Mouse (Mus musculus) stomach, embryonic 15.5 days (tissue): ENCODE measurements around the gene Dnm3. TPM values are rescaled to one million over a fixed set of nuclear protein-coding genes. Genes with fewer than 3 reads are reported as not detected.

ENCODE experiments used
- ATAC-seq: fragments of 200-750 bp; cut with Nextera tagmentation; 2 replicates; pipeline ENCODE4 v1.8.0; 2017; ENCODE audit warnings: low read depth, moderate number of reproducible peaks, moderate TSS enrichment; ENCODE audit not compliant: insufficient read depth, low FRiP score
- H3K27ac ChIP-seq: fragments of 300-500 bp; sonication (generic); 2 replicates; pipeline ENCODE4 v1.5.1; 2015; ENCODE audit warnings: mild to moderate bottlenecking, inconsistent platforms
- H3K27me3 ChIP-seq: fragments of 300-500 bp; sonication (generic); replicated peaks from 2 replicates; pipeline ENCODE4 v1.6.1; 2015; ENCODE audit warnings: inconsistent platforms
- H3K36me3 ChIP-seq: fragments of 300-500 bp; sonication (generic); 2 replicates; pipeline ENCODE4 v1.6.1; 2015; ENCODE audit warnings: inconsistent platforms
- H3K4me1 ChIP-seq: fragments of 300-500 bp; sonication (generic); 2 replicates; pipeline ENCODE4 v1.6.1; 2015; ENCODE audit warnings: inconsistent platforms
- H3K4me2 ChIP-seq: fragments of 300-500 bp; sonication (generic); 2 replicates; pipeline ENCODE4 v1.6.1; 2015; ENCODE audit warnings: mild to moderate bottlenecking, inconsistent platforms
- H3K4me3 ChIP-seq: fragments of 300-500 bp; sonication (generic); replicated peaks from 2 replicates; pipeline ENCODE4 v1.5.1; 2015; ENCODE audit warnings: inconsistent platforms
- H3K9ac ChIP-seq: fragments of 300-500 bp; sonication (generic); 2 replicates; pipeline ENCODE4 v1.6.1; 2015; ENCODE audit warnings: inconsistent platforms
- H3K9me3 ChIP-seq: fragments of 300-500 bp; sonication (generic); 2 replicates; pipeline ENCODE4 v1.6.1; 2016; ENCODE audit warnings: inconsistent platforms
- whole genome bisulfite sequencing: fragments of 180-500 bp; shearing (Covaris S2); methylation state at CpG from one replicate; pipeline ENCODE4 v1.1.7; 2015; 5-methylcytosine and 5-hydroxymethylcytosine counted together
- polyA plus RNA-seq: library from polyadenylated mRNA; unstranded; fragments of >200 nt; fragmentation: Nextera tagmentation; extraction: Ambion mirVana; gene quantifications from 2 replicates; pipeline ENCODE4 v1.2.1, GENCODE M21; 2015

Gene Dnm3
- polyA plus RNA-seq, 1 experiment from 2014 or later: 6.0 TPM

GRCm38 (mm10) chr1:162052755-162053154 is 425.1 kb downstream of the Dnm3 start:
- ATAC-seq: no peak
- no peak overlapping the region for H3K4me3 ChIP-seq
- WGBS: 80% methylated on average over 6 of the region's 6 CpGs
- H3K9me3 ChIP-seq: no peaks in the 10 kb centered on the region
- H3K9ac ChIP-seq: no peak overlapping the region
- no peaks in the 10 kb centered on the region for H3K27me3 ChIP-seq
- H3K36me3 ChIP-seq: no peaks in the 10 kb centered on the region
- no peak overlapping the region; the same call in 1 of the 2 replicates for H3K27ac ChIP-seq
- no peak overlapping the region for H3K4me2 ChIP-seq
- peaks cover 3% of the 10 kb centered on the region; the same call in 1 of the 2 replicates for H3K4me1 ChIP-seq

DNA sequence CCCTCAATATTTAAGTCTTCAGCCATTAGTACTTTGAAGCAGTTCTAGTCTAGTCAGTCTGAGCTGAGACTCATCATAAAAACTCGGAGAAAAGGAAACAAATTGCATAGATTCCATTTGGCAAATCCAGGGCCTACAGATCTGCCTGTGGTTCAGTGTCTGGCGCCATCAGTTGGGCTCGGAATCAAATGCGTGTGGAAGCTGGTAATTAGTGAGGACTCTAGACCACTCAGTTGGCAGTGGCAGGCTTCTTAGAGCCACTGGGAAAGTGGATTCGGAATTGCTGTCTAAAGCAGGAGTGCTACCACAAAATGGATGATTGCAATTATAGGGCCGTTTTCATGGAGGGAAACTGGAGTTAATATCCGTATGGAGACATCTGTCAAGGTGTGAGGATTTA is 425.7 kb downstream of the Dnm3 start:
- no peak overlapping the region for H3K27ac ChIP-seq
- WGBS: 74% methylated on average over 7 of the region's 7 CpGs
- no peaks in the 10 kb centered on the region for H3K9me3 ChIP-seq
- ATAC-seq: no peak
- H3K4me2 ChIP-seq: no peak overlapping the region
- no peaks in the 10 kb centered on the region for H3K36me3 ChIP-seq
- H3K4me3 ChIP-seq: no peak overlapping the region
- H3K4me1 ChIP-seq: peaks cover 3% of the 10 kb centered on the region; the same call in 1 of the 2 replicates
- no peak overlapping the region for H3K9ac ChIP-seq
- no peaks in the 10 kb centered on the region for H3K27me3 ChIP-seq

GRCm38 (mm10) chr1:162051710-162052109 is 426.1 kb downstream of the Dnm3 start:
- H3K27me3 ChIP-seq: no peaks in the 10 kb centered on the region
- no peak overlapping the region for H3K4me2 ChIP-seq
- no peak for ATAC-seq
- no peak overlapping the region for H3K4me3 ChIP-seq
- no peaks in the 10 kb centered on the region for H3K36me3 ChIP-seq
- H3K9me3 ChIP-seq: no peaks in the 10 kb centered on the region
- H3K4me1 ChIP-seq: peaks cover 3% of the 10 kb centered on the region; the same call in 1 of the 2 replicates
- WGBS: 84% methylated on average over 4 of the region's 4 CpGs
- no peak overlapping the region for H3K27ac ChIP-seq
- no peak overlapping the region for H3K9ac ChIP-seq

DNA sequence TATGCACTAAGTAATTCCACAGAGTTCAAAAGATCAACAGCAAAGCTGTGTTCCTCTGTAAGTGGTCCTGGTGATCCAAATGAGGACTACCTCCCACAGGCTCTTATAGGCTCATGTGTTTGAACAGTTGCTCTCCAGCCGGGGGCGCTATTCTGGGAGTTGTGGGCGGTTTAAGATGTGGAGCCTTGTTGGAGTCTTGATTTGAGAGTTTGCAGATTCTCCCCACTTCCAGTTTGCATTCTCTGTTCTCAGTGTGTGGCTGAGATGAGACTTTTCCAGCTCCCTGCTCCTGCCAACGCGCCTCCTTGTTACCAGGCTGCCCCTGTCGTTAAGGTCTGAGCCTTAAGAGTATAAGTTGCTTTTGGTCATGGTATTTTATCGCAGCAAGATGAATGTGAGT is 430.2 kb downstream of the Dnm3 start:
- Histone ChIP-seq H3K27ac (no peak overlapping the region), H3K4me3 (no peak overlapping the region), H3K9me3 (no peaks in the 10 kb centered on the region), H3K36me3 (no peaks in the 10 kb centered on the region), H3K4me1 (0 out of 2 replicates have a peak, but pooled peaks cover 2% of the 10 kb centered on the region), H3K9ac (no peak overlapping the region), H3K4me2 (no peak overlapping the region), H3K27me3 (no peaks in the 10 kb centered on the region)
- 80% methylated on average over 7 of the region's 7 CpGs for WGBS
- no peak for ATAC-seq

DNA sequence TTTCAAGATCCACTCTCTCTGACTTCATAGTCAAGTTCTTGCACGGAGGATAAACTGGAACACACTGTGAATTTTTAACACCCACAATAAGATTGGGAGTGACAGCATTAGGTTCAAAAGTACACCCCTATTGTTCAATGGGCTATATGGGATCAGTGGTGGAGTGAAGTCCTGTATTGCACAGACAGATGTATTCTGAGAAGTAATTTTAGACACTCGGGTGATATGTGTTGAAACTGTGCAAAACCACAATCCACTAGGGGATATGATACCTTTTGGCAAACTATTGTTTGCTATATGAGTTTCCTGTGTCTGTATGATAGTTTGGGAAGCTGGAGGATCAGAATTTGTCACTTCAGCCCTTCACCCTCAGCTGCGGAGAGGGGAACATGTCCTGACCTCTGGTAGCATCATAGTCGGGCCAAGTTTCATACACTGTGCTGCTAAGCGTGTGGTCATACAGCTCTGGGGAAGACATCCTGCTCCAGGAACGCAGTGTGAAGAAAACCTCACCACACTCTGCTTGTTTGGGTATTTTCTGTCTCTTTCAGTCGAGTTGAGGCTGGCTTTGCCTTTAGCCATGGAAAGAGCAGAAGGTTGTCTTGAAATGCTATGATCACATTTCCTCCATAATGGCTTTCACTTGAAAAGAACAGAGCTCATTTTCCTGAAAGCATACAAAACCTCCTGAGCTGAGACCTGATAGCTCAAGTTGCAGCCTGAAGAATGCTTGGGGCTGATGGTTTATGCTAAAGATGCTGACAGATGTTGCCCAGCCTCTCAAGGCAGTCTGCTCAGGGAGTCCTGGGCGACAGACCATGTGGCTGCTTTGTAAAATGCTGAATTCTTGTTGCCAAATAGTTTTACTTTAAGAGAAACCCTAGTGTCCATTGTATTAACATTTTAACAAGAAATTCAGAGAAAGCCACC is 433.8 kb downstream of the Dnm3 start:
- Histone ChIP-seq H3K36me3 (no peaks in the 10 kb centered on the region), H3K27me3 (no peaks in the 10 kb centered on the region), H3K4me3 (no peak overlapping the region), H3K9me3 (no peaks in the 10 kb centered on the region), H3K9ac (no peak overlapping the region), H3K4me2 (no peak overlapping the region), H3K27ac (peak overlapping the region; percentile 54; the same call in 1 of the 2 replicates), H3K4me1 (peaks cover 9% of the 10 kb centered on the region; the same call in 1 of the 2 replicates)
- no peak for ATAC-seq
- 53% methylated on average over 8 of the region's 8 CpGs for WGBS

DNA sequence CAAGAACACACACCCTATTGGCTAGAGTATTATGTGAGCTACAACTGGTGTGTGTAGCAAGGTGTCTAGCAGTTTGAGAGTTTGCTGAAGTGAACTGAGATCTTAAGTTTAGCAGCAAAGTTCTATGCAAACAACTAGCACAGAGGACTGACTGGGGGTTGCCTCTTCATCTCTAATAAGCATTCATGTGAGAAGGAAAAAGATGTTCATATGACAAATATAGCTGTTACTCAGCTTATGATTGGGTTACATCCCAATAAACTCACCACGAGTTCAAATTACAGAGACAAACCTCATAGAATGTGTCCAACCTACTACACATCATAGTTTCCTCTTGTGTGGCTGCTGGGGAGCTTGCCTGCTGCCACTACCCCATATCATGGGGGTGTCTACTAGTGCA is 434.6 kb downstream of the Dnm3 start:
- Histone ChIP-seq H3K4me3 (no peak overlapping the region), H3K36me3 (no peaks in the 10 kb centered on the region), H3K27me3 (no peaks in the 10 kb centered on the region), H3K9ac (no peak overlapping the region), H3K4me1 (peaks cover 9% of the 10 kb centered on the region; the same call in 1 of the 2 replicates), H3K4me2 (no peak overlapping the region), H3K27ac (no peak overlapping the region), H3K9me3 (no peaks in the 10 kb centered on the region)
- no peak for ATAC-seq
- 75% methylated on average over 1 of the region's 1 CpGs for WGBS

DNA sequence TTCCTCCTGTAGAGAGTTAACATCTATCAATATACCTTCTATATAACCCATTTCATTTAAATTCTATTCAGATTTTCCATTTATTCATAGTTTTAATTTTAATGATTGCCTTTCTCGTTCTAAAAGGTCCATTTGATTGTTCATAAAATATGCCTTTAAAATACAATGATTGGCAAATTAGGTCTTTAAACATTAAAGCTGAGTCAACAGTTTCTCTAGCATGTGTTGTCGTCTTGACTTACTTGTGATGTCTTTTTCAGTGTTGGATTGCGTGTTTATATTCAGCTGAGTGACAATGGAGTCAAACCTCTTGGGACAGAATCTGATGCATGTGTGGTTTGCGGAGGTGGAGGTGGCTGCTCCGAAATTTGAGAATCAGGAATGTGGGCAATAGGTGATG is 435.4 kb downstream of the Dnm3 start:
- H3K4me1 ChIP-seq: peaks cover 15% of the 10 kb centered on the region; the same call in 1 of the 2 replicates
- H3K4me2 ChIP-seq: no peak overlapping the region
- H3K27me3 ChIP-seq: no peaks in the 10 kb centered on the region
- H3K9ac ChIP-seq: no peak overlapping the region
- no peak overlapping the region for H3K27ac ChIP-seq
- H3K9me3 ChIP-seq: no peaks in the 10 kb centered on the region
- no peak overlapping the region for H3K4me3 ChIP-seq
- no peaks in the 10 kb centered on the region for H3K36me3 ChIP-seq
- WGBS: 86% methylated on average over 5 of the region's 5 CpGs
- no peak for ATAC-seq

DNA sequence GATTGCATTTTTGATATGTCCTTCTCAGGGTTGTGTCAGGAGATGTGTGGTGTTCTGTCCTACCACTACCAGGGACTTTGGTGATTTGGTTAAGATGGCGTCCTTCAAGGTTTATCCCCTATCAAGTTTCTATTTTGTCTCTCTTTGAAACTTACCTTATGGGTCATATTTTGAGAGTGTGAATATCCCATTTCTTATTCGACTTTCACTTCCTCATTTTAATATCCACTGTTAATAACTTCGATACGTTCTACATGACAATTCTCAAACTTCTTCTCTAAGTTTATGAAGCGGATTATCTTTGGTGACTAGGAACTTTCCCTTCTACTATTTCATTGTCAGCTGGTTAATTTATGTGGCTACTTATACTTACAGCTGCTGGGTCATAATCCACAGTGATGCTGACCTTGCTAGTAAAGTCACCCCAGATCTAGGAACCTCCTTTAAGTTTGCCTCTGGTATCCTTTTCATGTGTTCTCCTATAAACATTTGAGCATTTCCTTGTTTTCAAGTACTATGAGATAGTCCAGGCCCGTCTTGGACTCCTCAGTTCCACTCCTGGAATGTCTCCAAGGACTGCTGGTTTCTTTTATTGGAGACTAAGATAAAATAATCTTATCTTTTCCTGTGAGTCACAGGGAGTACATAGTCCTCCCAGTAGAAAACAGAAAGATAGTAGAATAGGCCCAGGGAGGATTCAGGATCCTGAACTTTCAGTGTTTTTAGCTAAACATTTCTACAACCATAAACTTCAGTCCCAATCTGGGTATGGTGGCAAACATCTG is 437.2 kb downstream of the Dnm3 start:
- no peak overlapping the region for H3K4me2 ChIP-seq
- H3K36me3 ChIP-seq: no peaks in the 10 kb centered on the region
- peak overlapping the region; percentile 28; the same call in 1 of the 2 replicates for H3K27ac ChIP-seq
- peaks cover 23% of the 10 kb centered on the region; the same call in 1 of the 2 replicates for H3K4me1 ChIP-seq
- H3K9ac ChIP-seq: no peak overlapping the region
- 57% methylated on average over 6 of the region's 6 CpGs for WGBS
- H3K27me3 ChIP-seq: no peaks in the 10 kb centered on the region
- H3K9me3 ChIP-seq: no peaks in the 10 kb centered on the region
- H3K4me3 ChIP-seq: no peak overlapping the region
- no peak for ATAC-seq

DNA sequence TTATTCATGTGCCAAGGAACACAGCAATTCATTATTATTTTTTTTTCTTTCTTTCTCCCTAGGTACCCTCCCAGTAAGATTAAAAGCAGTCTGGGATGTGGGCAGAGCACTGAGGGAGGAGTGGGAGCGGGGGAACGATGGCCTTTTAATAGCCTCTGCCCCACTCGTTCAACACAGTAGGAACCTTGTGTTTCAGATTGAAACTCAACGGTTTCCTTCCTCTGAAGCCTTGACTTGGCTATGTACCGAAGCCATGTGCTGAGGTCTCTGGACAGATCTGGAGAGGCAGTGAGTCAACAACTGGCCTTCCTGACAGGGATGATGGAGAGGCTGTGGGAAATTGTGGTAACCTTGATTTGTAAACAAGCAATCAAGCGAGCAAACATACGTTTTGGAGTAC is 438.0 kb downstream of the Dnm3 start:
- no peaks in the 10 kb centered on the region for H3K27me3 ChIP-seq
- no peak for ATAC-seq
- no peak overlapping the region for H3K4me2 ChIP-seq
- H3K9me3 ChIP-seq: no peaks in the 10 kb centered on the region
- peak overlapping the region; percentile 6; the same call in 1 of the 2 replicates for H3K27ac ChIP-seq
- H3K4me1 ChIP-seq: peaks cover 26% of the 10 kb centered on the region; the same call in 1 of the 2 replicates
- H3K36me3 ChIP-seq: no peaks in the 10 kb centered on the region
- WGBS: 45% methylated on average over 7 of the region's 7 CpGs
- H3K9ac ChIP-seq: no peak overlapping the region
- no peak overlapping the region for H3K4me3 ChIP-seq

GRCm38 (mm10) chr1:162039011-162039595 is 438.7 kb downstream of the Dnm3 start:
- Histone ChIP-seq H3K4me2 (no peak overlapping the region), H3K36me3 (no peaks in the 10 kb centered on the region), H3K9me3 (no peaks in the 10 kb centered on the region), H3K27me3 (no peaks in the 10 kb centered on the region), H3K4me3 (no peak overlapping the region), H3K4me1 (peaks cover 24% of the 10 kb centered on the region; the same call in 1 of the 2 replicates), H3K27ac (0 out of 2 replicates have a peak overlapping the region, but pooled peaks have one; percentile 52), H3K9ac (no peak overlapping the region)
- 57% methylated on average over 9 of the region's 9 CpGs for WGBS
- no peak for ATAC-seq

GRCm38 (mm10) chr1:162038431-162038830 is 439.4 kb downstream of the Dnm3 start:
- Histone ChIP-seq H3K4me1 (peaks cover 23% of the 10 kb centered on the region; the same call in 1 of the 2 replicates), H3K9me3 (no peaks in the 10 kb centered on the region), H3K4me2 (no peak overlapping the region), H3K27me3 (no peaks in the 10 kb centered on the region), H3K4me3 (no peak overlapping the region), H3K9ac (no peak overlapping the region), H3K27ac (peak overlapping the region; percentile 52), H3K36me3 (no peaks in the 10 kb centered on the region)
- WGBS: 48% methylated on average over 5 of the region's 5 CpGs
- ATAC-seq: no peak
